Mouse (Mus musculus): ENCODE results near the gene Bscl2. TPM values are rescaled to one million over a fixed set of nuclear protein-coding genes. Genes with fewer than 3 reads are reported as not detected.

Gene Bscl2
- polyA plus RNA-seq, 1 experiment from 2014 or later: 98.7 TPM

GRCm38 (mm10) chr19:8880311-8881033 is 43.2 kb downstream of the Bscl2 start, which contains the start of gene Uqcc3:
TSS of gene Uqcc3 (minus strand) at chr19:8880923.
- Histone ChIP-seq H3K27ac (ENCODE audit: low read length) (peak within 1 kb of the TSS; percentile 49), H3K4me2 (ENCODE audit: low read length) (peak within 1 kb of the TSS; percentile 87), H3K27me3 (replicated peaks; ENCODE audit: control insufficient read depth, insufficient read depth, low read length) (no peaks in the 10 kb centered on the region), H3K9me3 (ENCODE audit: control insufficient read depth, low read length) (no peaks in the 10 kb centered on the region), H3K4me3 (replicated peaks; ENCODE audit: low read length) (peak within 1 kb of the TSS; percentile 54), H3K9ac (replicated peaks; ENCODE audit: low read depth, low read length) (peak within 1 kb of the TSS; percentile 80), H3K36me3 (ENCODE audit: control insufficient read depth, insufficient read depth) (peaks cover 10% of the 10 kb centered on the region), H3K4me1 (replicated peaks; ENCODE audit: control insufficient read depth, insufficient read depth, low read length) (peaks cover 9% of the 10 kb centered on the region)
- peak; percentile 99 for ATAC-seq
- WGBS: under 1% methylated on average over 42 of the region's 42 CpGs

GRCm38 (mm10) chr19:8881034-8881392 is 43.7 kb downstream of the Bscl2 start:
- 15% methylated on average over 3 of the region's 3 CpGs for WGBS
- no peak; the same call in 1 of the 2 replicates for ATAC-seq
- Histone ChIP-seq H3K9me3 (ENCODE audit: control insufficient read depth, low read length) (no peaks in the 10 kb centered on the region), H3K4me1 (replicated peaks; ENCODE audit: control insufficient read depth, insufficient read depth, low read length) (peaks cover 9% of the 10 kb centered on the region), H3K4me3 (replicated peaks; ENCODE audit: low read length) (peak overlapping the region; percentile 54), H3K27me3 (replicated peaks; ENCODE audit: control insufficient read depth, insufficient read depth, low read length) (no peaks in the 10 kb centered on the region), H3K4me2 (ENCODE audit: low read length) (peak overlapping the region; percentile 87), H3K36me3 (ENCODE audit: control insufficient read depth, insufficient read depth) (peaks cover 9% of the 10 kb centered on the region), H3K27ac (ENCODE audit: low read length) (0 out of 2 replicates have a peak overlapping the region, but pooled peaks have one; percentile 28), H3K9ac (replicated peaks; ENCODE audit: low read depth, low read length) (peak overlapping the region; percentile 80)

- no peak within 1 kb of the TSS for H3K9ac ChIP-seq (replicated peaks; ENCODE audit: low read depth, low read length)
- peaks cover 15% of the 10 kb centered on the region for H3K4me1 ChIP-seq (replicated peaks; ENCODE audit: control insufficient read depth, insufficient read depth, low read length)
- H3K36me3 ChIP-seq (ENCODE audit: control insufficient read depth, insufficient read depth): no peaks in the 10 kb centered on the region
- no peaks in the 10 kb centered on the region for H3K27me3 ChIP-seq (replicated peaks; ENCODE audit: control insufficient read depth, insufficient read depth, low read length)
- no peak within 1 kb of the TSS for H3K4me2 ChIP-seq (ENCODE audit: low read length)
- ATAC-seq: no peak
- no peak within 1 kb of the TSS for H3K4me3 ChIP-seq (replicated peaks; ENCODE audit: low read length)
- H3K9me3 ChIP-seq (ENCODE audit: control insufficient read depth, low read length): no peaks in the 10 kb centered on the region
- 61% methylated on average over 3 of the region's 3 CpGs for WGBS
- no peak within 1 kb of the TSS for H3K27ac ChIP-seq (ENCODE audit: low read length)
These were observed 46.3 kb downstream of the Bscl2 start, which contains the start of the genes Lbhd1 and Gm49403 for GRCm38 (mm10) chr19:8883616-8884015. TSS of gene Lbhd1 (plus strand) at chr19:8883732. TSS of gene Gm49403 (plus strand) at chr19:8883930.

- H3K4me1 ChIP-seq (replicated peaks; ENCODE audit: control insufficient read depth, insufficient read depth, low read length): peaks cover 13% of the 10 kb centered on the region
- no peaks in the 10 kb centered on the region for H3K36me3 ChIP-seq (ENCODE audit: control insufficient read depth, insufficient read depth)
- H3K27ac ChIP-seq (ENCODE audit: low read length): no peak overlapping the region
- no peak overlapping the region for H3K4me2 ChIP-seq (ENCODE audit: low read length)
- H3K4me3 ChIP-seq (replicated peaks; ENCODE audit: low read length): no peak overlapping the region
- no peak for ATAC-seq
- no peaks in the 10 kb centered on the region for H3K9me3 ChIP-seq (ENCODE audit: control insufficient read depth, low read length)
- 65% methylated on average over 1 of the region's 1 CpGs for WGBS
- no peak overlapping the region for H3K9ac ChIP-seq (replicated peaks; ENCODE audit: low read depth, low read length)
- no peaks in the 10 kb centered on the region for H3K27me3 ChIP-seq (replicated peaks; ENCODE audit: control insufficient read depth, insufficient read depth, low read length)
These were observed 49.8 kb downstream of the Bscl2 start for GRCm38 (mm10) chr19:8886916-8887584.

- Histone ChIP-seq H3K9me3 (ENCODE audit: control insufficient read depth, low read length) (no peaks in the 10 kb centered on the region), H3K27me3 (replicated peaks; ENCODE audit: control insufficient read depth, insufficient read depth, low read length) (no peaks in the 10 kb centered on the region)
These were observed 50.6 kb downstream of the Bscl2 start for GRCm38 (mm10) chr19:8887585-8888463.

GRCm38 (mm10) chr19:8888511-8889385 is 51.5 kb downstream of the Bscl2 start, which contains the start of the genes 1810009A15Rik and Gm49416:
TSS of gene 1810009A15Rik (plus strand) at chr19:8888853.
TSS of gene Gm49416 (plus strand) at chr19:8888926.
- peak within 1 kb of the TSS; percentile 61 for H3K4me3 ChIP-seq (replicated peaks; ENCODE audit: low read length)
- under 1% methylated on average over 58 of the region's 58 CpGs for WGBS
- peak within 1 kb of the TSS; percentile 90 for H3K4me2 ChIP-seq (ENCODE audit: low read length)
- H3K9me3 ChIP-seq (ENCODE audit: control insufficient read depth, low read length): no peaks in the 10 kb centered on the region
- H3K9ac ChIP-seq (replicated peaks; ENCODE audit: low read depth, low read length): peak within 1 kb of the TSS; percentile 64
- peak within 1 kb of the TSS; percentile 86 for H3K27ac ChIP-seq (ENCODE audit: low read length)
- peak; percentile 96 for ATAC-seq
- peaks cover 19% of the 10 kb centered on the region for H3K4me1 ChIP-seq (replicated peaks; ENCODE audit: control insufficient read depth, insufficient read depth, low read length)
- no peaks in the 10 kb centered on the region for H3K27me3 ChIP-seq (replicated peaks; ENCODE audit: control insufficient read depth, insufficient read depth, low read length)
- no peaks in the 10 kb centered on the region for H3K36me3 ChIP-seq (ENCODE audit: control insufficient read depth, insufficient read depth)

More at GRCm38 (mm10) chr19:8887585-8888463, 50.6 kb downstream of the Bscl2 start:
- no peaks in the 10 kb centered on the region for H3K36me3 ChIP-seq (ENCODE audit: control insufficient read depth, insufficient read depth)
- H3K9ac ChIP-seq (replicated peaks; ENCODE audit: low read depth, low read length): peak overlapping the region; percentile 61
- peak overlapping the region; percentile 90 for H3K4me2 ChIP-seq (ENCODE audit: low read length)
- peak overlapping the region; percentile 61 for H3K4me3 ChIP-seq (replicated peaks; ENCODE audit: low read length)
- 16% methylated on average over 19 of the region's 19 CpGs for WGBS
- H3K4me1 ChIP-seq (replicated peaks; ENCODE audit: control insufficient read depth, insufficient read depth, low read length): peaks cover 13% of the 10 kb centered on the region
- no peak overlapping the region; the same call in 1 of the 2 replicates for H3K27ac ChIP-seq (ENCODE audit: low read length)
- ATAC-seq: no peak

- peak within 1 kb of the TSS; percentile 82 for H3K27ac ChIP-seq (ENCODE audit: low read length)
- no peaks in the 10 kb centered on the region for H3K9me3 ChIP-seq (ENCODE audit: control insufficient read depth, low read length)
- H3K36me3 ChIP-seq (ENCODE audit: control insufficient read depth, insufficient read depth): no peaks in the 10 kb centered on the region
- H3K4me1 ChIP-seq (replicated peaks; ENCODE audit: control insufficient read depth, insufficient read depth, low read length): peaks cover 26% of the 10 kb centered on the region
- WGBS: 2% methylated on average over 54 of the region's 54 CpGs
- H3K4me2 ChIP-seq (ENCODE audit: low read length): peak within 1 kb of the TSS; percentile 97
- peak within 1 kb of the TSS; percentile 92 for H3K9ac ChIP-seq (replicated peaks; ENCODE audit: low read depth, low read length)
- H3K27me3 ChIP-seq (replicated peaks; ENCODE audit: control insufficient read depth, insufficient read depth, low read length): no peaks in the 10 kb centered on the region
- H3K4me3 ChIP-seq (replicated peaks; ENCODE audit: low read length): peak within 1 kb of the TSS; percentile 84
- ATAC-seq: peak; percentile 60
These were observed 55.8 kb downstream of the Bscl2 start, which contains the start of gene Ints5 for GRCm38 (mm10) chr19:8892829-8893766. TSS of gene Ints5 (plus strand) at chr19:8893005.

Data from forebrain, embryonic 16.5 days (tissue).